Mouse (Mus musculus) B cell, adult (primary cell): ENCODE measurements around the gene Tlx2. TPM values are rescaled to one million over a fixed set of nuclear protein-coding genes. Genes with fewer than 3 reads are reported as not detected.

Source experiments
- total RNA-seq: library from RNA; stranded (reverse); gene quantifications from 4 replicates; pipeline ENCODE4 v1.2.4, GENCODE M21; 2023; ENCODE audit not compliant: inconsistent age

The Tlx2 gene
- total RNA-seq = not detected in 4 replicates

GRCm38 (mm10) chr6:83070247-83070310, at the start of gene Tlx2:
Gene Tlx2 (minus strand): TSS chr6:83070293.

GRCm38 (mm10) chr6:83115011-83115671, 45.0 kb upstream of the Tlx2 start, which contains the start of gene Mogs:
Gene Mogs (plus strand): TSS chr6:83115496.

GRCm38 (mm10) chr6:83108762-83109668, 38.9 kb upstream of the Tlx2 start, which contains the start of gene Mrpl53:
Gene Mrpl53 (plus strand): TSS chr6:83109040.

GRCm38 (mm10) chr6:83101316-83101687, 31.2 kb upstream of the Tlx2 start, which contains the start of the genes Ccdc142 and Gm42688:
Gene Ccdc142 (plus strand): TSS chr6:83101601.
Gene Gm42688 (plus strand): TSS chr6:83101617.

GRCm38 (mm10) chr6:83086121-83087035, 16.3 kb upstream of the Tlx2 start, which contains the start of gene Lbx2:
Gene Lbx2 (plus strand): TSS chr6:83086367.

GRCm38 (mm10) chr6:83077630-83078323, 7.7 kb upstream of the Tlx2 start, which contains the start of gene Pcgf1:
Gene Pcgf1 (plus strand): TSS chr6:83077869.

GRCm38 (mm10) chr6:83057790-83058189, 12.3 kb downstream of the Tlx2 start, which contains the start of gene Dqx1:
Gene Dqx1 (plus strand): TSS chr6:83057844.

GRCm38 (mm10) chr6:83054871-83055431, 15.1 kb downstream of the Tlx2 start, which contains the start of gene Htra2:
Gene Htra2 (minus strand): TSS chr6:83055273.

GRCm38 (mm10) chr6:83054074-83054851, 15.8 kb downstream of the Tlx2 start, which contains the start of gene Aup1:
Gene Aup1 (plus strand): TSS chr6:83054521.

GRCm38 (mm10) chr6:83033249-83034185, 36.6 kb downstream of the Tlx2 start, which contains the start of the genes Dok1 and Loxl3:
Gene Dok1 (minus strand): TSS chr6:83033471.
Gene Loxl3 (plus strand): TSS chr6:83034173.

Other genes starting within 250 kb of the Tlx2 start
- 0.24 to 0.64 TPM (median 0.47 TPM) in 4 replicates for gene Sema4f, start 130.5 kb downstream of the Tlx2 start, total RNA-seq
- gene M1ap, start 123.4 kb downstream of the Tlx2 start, total RNA-seq = 4.1 to 6.3 TPM (median 4.5 TPM) in 4 replicates
- gene Dok1, start 36.8 kb downstream of the Tlx2 start, total RNA-seq = 27.3 to 33.2 TPM (median 32.8 TPM) in 4 replicates
- 0.39 to 1.2 TPM (median 0.51 TPM) in 4 replicates for gene Loxl3, start 36.1 kb downstream of the Tlx2 start, total RNA-seq
- gene Aup1, start 15.8 kb downstream of the Tlx2 start, total RNA-seq = 361 to 403 TPM (median 382 TPM) in 4 replicates
- gene Htra2, start 15.0 kb downstream of the Tlx2 start, total RNA-seq = 50.0 to 64.9 TPM (median 56.3 TPM) in 4 replicates
- 9.5 to 12.1 TPM (median 10.8 TPM) in 4 replicates for gene Dqx1, start 12.4 kb downstream of the Tlx2 start, total RNA-seq
- gene Pcgf1, start 7.6 kb upstream of the Tlx2 start, total RNA-seq = 16.8 to 24.7 TPM (median 20.9 TPM) in 4 replicates
- not detected in 4 replicates for gene Lbx2, start 16.1 kb upstream of the Tlx2 start, total RNA-seq
- gene Ccdc142, start 31.3 kb upstream of the Tlx2 start, total RNA-seq = 15.9 to 23.6 TPM (median 20.1 TPM) in 4 replicates
- gene Gm42688, start 31.3 kb upstream of the Tlx2 start, total RNA-seq = 12.3 to 14.3 TPM (median 13.3 TPM) in 4 replicates
- gene Mrpl53, start 38.7 kb upstream of the Tlx2 start, total RNA-seq = 22.1 to 28.8 TPM (median 25.2 TPM) in 4 replicates
- gene Mogs, start 45.2 kb upstream of the Tlx2 start, total RNA-seq = 35.5 to 44.3 TPM (median 37.7 TPM) in 4 replicates
- 40.0 to 48.2 TPM (median 45.4 TPM) in 4 replicates for gene Wbp1, start 51.3 kb upstream of the Tlx2 start, total RNA-seq
- 26.3 to 31.9 TPM (median 30.7 TPM) in 4 replicates for gene Ino80b, start 55.1 kb upstream of the Tlx2 start, total RNA-seq
- gene Rtkn, start 65.2 kb upstream of the Tlx2 start, total RNA-seq = not detected in 4 replicates
- 1.2 to 2.5 TPM (median 1.3 TPM) in 4 replicates for gene Wdr54, start 86.1 kb upstream of the Tlx2 start, total RNA-seq
- gene 1700003E16Rik, start 86.1 kb upstream of the Tlx2 start, total RNA-seq = not detected in 4 replicates
- gene Dctn1, start 95.6 kb upstream of the Tlx2 start, total RNA-seq = 108 to 117 TPM (median 110 TPM) in 4 replicates
- gene Slc4a5, start 149.5 kb upstream of the Tlx2 start, total RNA-seq = not detected in 4 replicates